Mouse (Mus musculus): ENCODE measurements around the gene Sh3bp5.

DNA sequence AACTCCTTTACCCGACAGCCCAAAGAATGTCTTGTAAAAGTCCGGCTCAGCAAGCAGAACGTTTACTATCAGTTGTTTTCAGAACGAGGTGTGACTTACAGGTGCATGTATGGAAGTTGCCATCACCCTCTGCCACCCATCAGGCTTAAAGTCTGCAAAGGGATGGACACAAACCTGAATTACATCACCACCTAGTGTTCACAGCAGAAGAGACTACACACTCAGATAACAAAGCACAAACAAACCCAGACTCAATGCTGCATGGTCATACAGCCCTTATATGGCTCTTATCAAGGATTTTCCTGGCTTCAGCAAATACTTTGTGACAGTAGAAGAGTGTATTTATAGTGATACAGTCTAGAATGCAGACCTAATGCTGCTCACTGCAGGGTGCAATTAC, 108.2 kb downstream of the Sh3bp5 start:
- no peak for TF ChIP-seq GATA1 (IDR thresholded peaks at IDR 0.05; ENCODE audit: borderline replicate concordance, low read length)
- TF ChIP-seq FLI1 (IDR thresholded peaks at IDR 0.05; ENCODE audit: low read length): no peak
